Mouse (Mus musculus) thymus, adult 2 months (tissue): ENCODE data around the gene Farsb. TPM values are rescaled to one million over a fixed set of nuclear protein-coding genes. Genes with fewer than 3 reads are reported as not detected.

ENCODE experiments used
- DNase-seq: peaks from one replicate; pipeline ENCODE4 v3.0.0; 2021
- H3K27ac ChIP-seq: fragments of 200-500 bp; 2 replicates; pipeline ENCODE4 v1.5.1; 2012; ENCODE audit warnings: low read length, control low read depth; ENCODE audit not compliant: control insufficient read depth, insufficient read depth
- H3K27me3 ChIP-seq: fragments of 200-500 bp; 2 replicates; pipeline ENCODE4 v1.6.1; 2012; ENCODE audit warnings: mild to moderate bottlenecking, low read length, moderate library complexity, mixed read lengths; ENCODE audit not compliant: control insufficient read depth, insufficient read depth
- H3K36me3 ChIP-seq: fragments of 200-500 bp; 2 replicates; pipeline ENCODE4 v1.6.1; 2012; ENCODE audit warnings: mild to moderate bottlenecking, low read length, moderate library complexity; ENCODE audit not compliant: control insufficient read depth, insufficient read depth
- H3K4me1 ChIP-seq: fragments of 200-500 bp; replicated peaks from 2 replicates; pipeline ENCODE4 v1.6.1; 2012; ENCODE audit warnings: low read length; ENCODE audit not compliant: control insufficient read depth, insufficient read depth
- H3K4me3 ChIP-seq: fragments of 200-500 bp; 2 replicates; pipeline ENCODE4 v1.5.1; 2012; ENCODE audit warnings: mild to moderate bottlenecking, low read length, control low read depth, moderate library complexity; ENCODE audit not compliant: control insufficient read depth, insufficient read depth
- CTCF ChIP-seq: fragments of 200-500 bp; IDR thresholded peaks from 2 replicates; pipeline ENCODE4 v1.5.1; 2012; ENCODE audit warnings: mild to moderate bottlenecking, control low read depth, low read length, moderate library complexity, borderline replicate concordance; ENCODE audit not compliant: control insufficient read depth, poor library complexity, insufficient read depth; ENCODE audit errors: extremely low read depth
- POLR2A ChIP-seq: fragments of 200-500 bp; IDR thresholded peaks from 2 replicates; pipeline ENCODE4 v1.6.1; 2012; ENCODE audit warnings: mild to moderate bottlenecking, low read length, control low read depth, moderate library complexity; ENCODE audit not compliant: control insufficient read depth, poor library complexity, insufficient read depth; ENCODE audit errors: extremely low read depth
- WGBS: fragments of 180-500 bp; shearing (Covaris S2); methylation state at CpG from one replicate; pipeline ENCODE4 v1.1.7; 2018; 5-methylcytosine and 5-hydroxymethylcytosine counted together
- polyA plus RNA-seq: library from polyadenylated mRNA; depleted of rRNA; stranded (reverse); fragments of >200 nt; gene quantifications from 2 replicates; pipeline ENCODE4 v1.2.3, GENCODE M21; 2012; rRNA removed

Gene Farsb
- polyA plus RNA-seq = 18.0 and 21.9 TPM in 2 replicates

- Histone ChIP-seq H3K27me3 (no peaks in the 10 kb centered on the region), H3K27ac (peak within 1 kb of the TSS; percentile 65), H3K4me1 (peaks cover 13% of the 10 kb centered on the region), H3K4me3 (peak within 1 kb of the TSS; percentile 82), H3K36me3 (no peaks in the 10 kb centered on the region)
- peak; percentile 83 for DNase-seq
- TF ChIP-seq POLR2A (peak; percentile 58; the same call in 1 of the 2 replicates), CTCF (no peak)
- WGBS = under 1% methylated on average over 31 of the region's 31 CpGs
Measured at GRCm38 (mm10) chr1:78488752-78489492, at the start of gene Farsb. Gene Farsb (minus strand): TSS chr1:78488897.

- Histone ChIP-seq H3K36me3 (no peaks in the 10 kb centered on the region), H3K4me3 (no peak overlapping the region), H3K4me1 (peaks cover 14% of the 10 kb centered on the region), H3K27me3 (no peaks in the 10 kb centered on the region), H3K27ac (peak overlapping the region; percentile 60; the same call in 1 of the 2 replicates)
- DNase-seq = peak; percentile 11
- 13% methylated on average over 5 of the region's 5 CpGs for WGBS
- no peak for TF ChIP-seq POLR2A
- no peak for TF ChIP-seq CTCF
Measured at GRCm38 (mm10) chr1:78538396-78538795, 49.7 kb upstream of the Farsb start.

GRCm38 (mm10) chr1:78537494-78538010, 48.9 kb upstream of the Farsb start:
- Histone ChIP-seq H3K27ac (peak overlapping the region; percentile 98), H3K4me1 (peaks cover 14% of the 10 kb centered on the region), H3K27me3 (no peaks in the 10 kb centered on the region), H3K36me3 (no peaks in the 10 kb centered on the region), H3K4me3 (peak overlapping the region; percentile 45)
- TF ChIP-seq POLR2A (0 out of 2 replicates have a peak, but pooled peaks have one; percentile 37), CTCF (peak; percentile 52; the same call in 1 of the 2 replicates)
- under 1% methylated on average over 16 of the region's 16 CpGs for WGBS
- peak; percentile 78 for DNase-seq

- no peak overlapping the region for H3K27ac ChIP-seq
- TF ChIP-seq CTCF (peak; percentile 82), POLR2A (no peak)
- H3K4me1 ChIP-seq = peaks cover 14% of the 10 kb centered on the region
- no peaks in the 10 kb centered on the region for H3K36me3 ChIP-seq
- no peaks in the 10 kb centered on the region for H3K27me3 ChIP-seq
- peak; percentile 88 for DNase-seq
- 30% methylated on average over 19 of the region's 19 CpGs for WGBS
- no peak overlapping the region for H3K4me3 ChIP-seq
Measured at GRCm38 (mm10) chr1:78536310-78537164, 47.8 kb upstream of the Farsb start.

- DNase-seq = no peak
- WGBS = 96% methylated on average over 9 of the region's 9 CpGs
- Histone ChIP-seq H3K36me3 (no peaks in the 10 kb centered on the region), H3K4me3 (no peak overlapping the region), H3K27ac (no peak overlapping the region), H3K27me3 (no peaks in the 10 kb centered on the region), H3K4me1 (peaks cover 14% of the 10 kb centered on the region)
- TF ChIP-seq CTCF = no peak
- TF ChIP-seq POLR2A = no peak
Measured at GRCm38 (mm10) chr1:78534428-78535150, 45.9 kb upstream of the Farsb start.

- H3K27me3 ChIP-seq = no peaks in the 10 kb centered on the region
- H3K36me3 ChIP-seq = no peaks in the 10 kb centered on the region
- 96% methylated on average over 15 of the region's 15 CpGs for WGBS
- DNase-seq = no peak
- no peak overlapping the region for H3K27ac ChIP-seq
- TF ChIP-seq CTCF (no peak), POLR2A (no peak)
- H3K4me3 ChIP-seq = no peak overlapping the region
- peaks cover 3% of the 10 kb centered on the region for H3K4me1 ChIP-seq
Measured at GRCm38 (mm10) chr1:78532184-78532800, 43.6 kb upstream of the Farsb start.
